Comparison of ENCODE assay signal across 8 mouse cellular contexts in genomic region chr1:179853421-179853820, GRCm38 (mm10). TPM values are rescaled to one million over a fixed set of nuclear protein-coding genes. Genes with fewer than 3 reads are reported as not detected.
A peak's percentile ranks its signal among the peaks of the same experiment; 100 is the strongest.
DNase-seq lines count a peak whose midpoint lies in the region; ATAC-seq and TF ChIP-seq lines count a peak whose summit lies in the region.

No protein-coding gene starts in this region.

- peaks cover under 1% of the 10 kb centered on the region; the same call in 1 of the 2 replicates for H3K4me1 ChIP-seq in kidney, adult 2 months (ENCODE audit: control insufficient read depth, insufficient read depth, low read length)
- H3K4me1 ChIP-seq in kidney, embryonic 15.5 days: peaks cover under 1% of the 10 kb centered on the region
- peaks cover 9% of the 10 kb centered on the region for H3K4me1 ChIP-seq in E14TG2a.4 (replicated peaks; ENCODE audit: low read depth, low read length)
- H3K4me1 ChIP-seq in erythroblast, embryonic 14.5 days (ENCODE audit: control insufficient read depth): peaks cover 24% of the 10 kb centered on the region

- H3K27ac ChIP-seq in kidney, adult 2 months (ENCODE audit: insufficient read depth, low read depth, low read length): no peak overlapping the region
- no peak overlapping the region for H3K27ac ChIP-seq in kidney, embryonic 15.5 days

- no peaks in the 10 kb centered on the region for H3K9me3 ChIP-seq in kidney, embryonic 15.5 days (replicated peaks)
- H3K9me3 ChIP-seq in E14TG2a.4 (ENCODE audit: low read length): no peaks in the 10 kb centered on the region
- no peaks in the 10 kb centered on the region for H3K9me3 ChIP-seq in erythroblast, embryonic 14.5 days (ENCODE audit: control insufficient read depth, low read length)

- no peak overlapping the region for H3K4me2 ChIP-seq in kidney, embryonic 15.5 days

- H3K27me3 ChIP-seq in kidney, adult 2 months (replicated peaks; ENCODE audit: control insufficient read depth, insufficient read depth, low read length): no peaks in the 10 kb centered on the region
- H3K27me3 ChIP-seq in kidney, embryonic 15.5 days: no peaks in the 10 kb centered on the region
- peaks cover 9% of the 10 kb centered on the region; the same call in 1 of the 2 replicates for H3K27me3 ChIP-seq in E14TG2a.4 (ENCODE audit: insufficient read depth, low read length)
- H3K27me3 ChIP-seq in erythroblast, embryonic 14.5 days (ENCODE audit: control insufficient read depth): no peaks in the 10 kb centered on the region

- no peak overlapping the region for H3K9ac ChIP-seq in kidney, embryonic 15.5 days

- TF ChIP-seq POLR2A in kidney, adult 2 months (IDR thresholded peaks at IDR 0.05; ENCODE audit: low read depth, low read length): no peak

- DNase-seq in kidney, adult 2 months: peak; percentile 42
- peak; percentile 31 for DNase-seq in 3T3-L1 (ENCODE audit: low read depth, low spot score)
- peak; percentile 57 for DNase-seq in retina, embryonic 14.5 days (ENCODE audit: low spot score)
- no peak for DNase-seq in adrenal gland, postnatal 4 days (ENCODE audit: low spot score in 2 of 2)
- DNase-seq in urinary bladder, postnatal 10 days (ENCODE audit: low spot score): no peak

- H3K4me3 ChIP-seq in kidney, adult 2 months (ENCODE audit: insufficient read depth, low read depth, low read length): no peak overlapping the region
- no peak overlapping the region for H3K4me3 ChIP-seq in kidney, embryonic 15.5 days (replicated peaks)
- H3K4me3 ChIP-seq in E14TG2a.4 (replicated peaks; ENCODE audit: low read length): no peak overlapping the region
- peak overlapping the region; percentile 4 for H3K4me3 ChIP-seq in erythroblast, embryonic 14.5 days (replicated peaks)

- no peak for ATAC-seq in kidney, embryonic 15.5 days (replicated peaks; ENCODE audit: low FRiP score)

- H3K36me3 ChIP-seq in kidney, adult 2 months (ENCODE audit: control insufficient read depth, insufficient read depth, low read length): no peaks in the 10 kb centered on the region
- H3K36me3 ChIP-seq in kidney, embryonic 15.5 days: no peaks in the 10 kb centered on the region
- no peaks in the 10 kb centered on the region for H3K36me3 ChIP-seq in E14TG2a.4 (ENCODE audit: insufficient read depth, low read length)
- no peaks in the 10 kb centered on the region for H3K36me3 ChIP-seq in erythroblast, embryonic 14.5 days (ENCODE audit: control insufficient read depth)

- TF ChIP-seq CTCF in kidney, adult 2 months (conservative IDR thresholded peaks at IDR 0.05; ENCODE audit: insufficient read depth, insufficient read length, low read depth, low read length): peak; percentile 72
- peak; percentile 38 for TF ChIP-seq CTCF in E14TG2a.4 (conservative IDR thresholded peaks at IDR 0.05; ENCODE audit: low read length)

- 38% methylated on average over 4 of the region's 4 CpGs for WGBS in kidney, adult 2 months
- 43% methylated on average over 4 of the region's 4 CpGs for WGBS in kidney, embryonic 15.5 days

RNA-seq across cellular contexts. Expression of gene Ahctf1, which starts 49.9 kb away (rescaled TPM):
- 6.3 and 6.4 TPM in 2 replicates for polyA plus RNA-seq in kidney, adult 2 months (2012; rRNA removed)
- 23.4 and 28.8 TPM in 2 replicates for polyA plus RNA-seq in kidney, embryonic 15.5 days (2015; fragmentation: Nextera tagmentation; extraction: Ambion mirVana)
- polyA plus RNA-seq in erythroblast, embryonic 14.5 days (2012): 4.5 and 4.8 TPM in 2 replicates
- total RNA-seq in adrenal gland, postnatal 4 days (2021): 10 to 100 TPM; 33.7 to 41.5 TPM

RNA-seq across cellular contexts. Expression of gene Gm10518, which starts 50.2 kb away (rescaled TPM):
- polyA plus RNA-seq in kidney, adult 2 months (2012; rRNA removed): not detected in 2 replicates
- 0.21 TPM in 1 of 2 replicates, not detected in the other for polyA plus RNA-seq in kidney, embryonic 15.5 days (2015; fragmentation: Nextera tagmentation; extraction: Ambion mirVana)
- not detected in 2 replicates for polyA plus RNA-seq in erythroblast, embryonic 14.5 days (2012)
- total RNA-seq in adrenal gland, postnatal 4 days (2021): under 1 TPM in 1 of 2 experiments, not detected in 1; 0.22 TPM

Comparison
In these comparisons a context has a peak if more than half of its experiments do, and no peak if none do; other contexts are left out.
1. DNase-seq: peak in kidney, adult 2 months (single experiment), 3T3-L1 (single experiment) and retina, embryonic 14.5 days (single experiment); none in adrenal gland, postnatal 4 days (0 of 2) and urinary bladder, postnatal 10 days (single experiment).